Mouse (Mus musculus): ENCODE results near the gene Zfp365. TPM values are rescaled to one million over a fixed set of nuclear protein-coding genes. Genes with fewer than 3 reads are reported as not detected.

The Zfp365 gene
- polyA plus RNA-seq, 1 experiment from 2014 or later = 4.0 TPM

- Histone ChIP-seq H3K36me3 (0 out of 2 replicates have a peak, but pooled peaks cover 3% of the 10 kb centered on the region), H3K9me3 (replicated peaks) (no peaks in the 10 kb centered on the region), H3K27ac (replicated peaks) (no peak overlapping the region), H3K27me3 (replicated peaks) (no peaks in the 10 kb centered on the region), H3K4me1 (no peaks in the 10 kb centered on the region), H3K9ac (replicated peaks) (no peak overlapping the region), H3K4me3 (replicated peaks) (no peak overlapping the region), H3K4me2 (no peak overlapping the region)
- no peak for ATAC-seq (ENCODE audit: low FRiP score)
- WGBS = 61% methylated on average over 5 of the region's 5 CpGs
Observed at GRCm38 (mm10) chr10:67901179-67901578, 11.3 kb downstream of the Zfp365 start.

DNA sequence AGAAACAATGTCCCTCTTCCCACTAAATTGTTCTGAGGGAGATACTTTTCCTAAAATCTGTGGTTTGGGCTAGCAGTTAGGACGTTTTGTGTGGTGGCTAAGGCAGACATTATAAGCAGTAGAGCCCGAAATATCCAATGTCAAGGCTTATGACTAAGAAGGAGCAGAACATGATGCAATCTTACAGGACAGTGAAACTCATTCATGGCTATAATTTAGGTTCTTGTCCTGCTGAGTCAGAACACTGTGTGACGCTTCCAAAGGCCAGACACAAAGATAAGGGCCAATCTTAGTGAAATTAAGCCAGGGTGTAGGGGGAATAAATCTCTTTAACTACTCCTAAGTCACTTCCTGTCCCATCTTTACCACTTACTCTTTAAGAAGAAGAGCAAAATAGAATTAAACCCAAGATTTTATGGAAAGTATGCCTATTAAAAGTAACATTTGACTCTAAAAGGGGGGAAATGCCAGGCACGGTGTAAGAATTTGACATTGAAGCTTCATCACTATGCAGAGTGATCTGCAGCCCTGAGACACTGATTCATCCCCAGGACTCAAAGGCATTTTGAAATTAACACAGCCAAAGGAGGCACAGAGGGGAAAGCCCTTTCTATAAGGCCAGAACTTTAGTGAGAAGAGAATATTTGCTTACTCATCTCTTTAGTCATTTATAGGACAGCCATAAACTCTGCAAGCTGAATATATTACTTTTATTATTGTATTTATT is 13.3 kb downstream of the Zfp365 start:
- H3K27ac ChIP-seq (replicated peaks) = no peak overlapping the region

GRCm38 (mm10) chr10:67898355-67898935 is 14.0 kb downstream of the Zfp365 start:
- ATAC-seq (ENCODE audit: low FRiP score) = no peak
- no peak overlapping the region for H3K9ac ChIP-seq (replicated peaks)
- 0 out of 2 replicates have a peak, but pooled peaks cover 3% of the 10 kb centered on the region for H3K4me1 ChIP-seq
- no peak overlapping the region for H3K4me3 ChIP-seq (replicated peaks)
- H3K36me3 ChIP-seq = 0 out of 2 replicates have a peak, but pooled peaks cover 3% of the 10 kb centered on the region
- no peak overlapping the region for H3K4me2 ChIP-seq
- no peaks in the 10 kb centered on the region for H3K9me3 ChIP-seq (replicated peaks)
- H3K27me3 ChIP-seq (replicated peaks) = no peaks in the 10 kb centered on the region
- WGBS = 87% methylated on average over 9 of the region's 9 CpGs
- H3K27ac ChIP-seq (replicated peaks) = no peak overlapping the region

More for the DNA sequence above, 13.3 kb downstream of the Zfp365 start:
- Histone ChIP-seq H3K4me3 (replicated peaks) (no peak overlapping the region), H3K4me1 (no peaks in the 10 kb centered on the region), H3K36me3 (0 out of 2 replicates have a peak, but pooled peaks cover 3% of the 10 kb centered on the region), H3K27me3 (replicated peaks) (no peaks in the 10 kb centered on the region), H3K9ac (replicated peaks) (no peak overlapping the region), H3K9me3 (replicated peaks) (no peaks in the 10 kb centered on the region), H3K4me2 (no peak overlapping the region)
- ATAC-seq (ENCODE audit: low FRiP score) = no peak
- WGBS = 74% methylated on average over 4 of the region's 4 CpGs

DNA sequence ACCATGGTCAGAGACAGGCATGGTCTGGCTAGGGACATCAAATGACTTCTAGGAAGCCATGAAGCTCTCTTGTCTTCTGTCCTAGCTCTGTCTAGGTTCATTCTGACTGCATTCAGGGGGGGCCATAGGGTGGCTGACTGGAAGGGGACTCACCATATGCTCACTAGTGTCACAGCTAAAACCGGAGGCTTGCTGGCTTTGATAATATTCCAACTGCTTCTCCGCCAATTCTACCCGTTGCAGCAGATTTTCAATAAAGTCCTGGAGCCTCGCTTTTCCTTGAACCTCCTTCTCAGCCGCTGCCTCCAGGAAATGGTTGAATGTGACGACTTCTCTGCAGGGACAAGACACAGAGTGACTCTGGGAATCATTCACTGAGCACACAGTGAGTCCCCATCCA is 15.2 kb downstream of the Zfp365 start:
- Histone ChIP-seq H3K36me3 (0 out of 2 replicates have a peak, but pooled peaks cover 3% of the 10 kb centered on the region), H3K27ac (replicated peaks) (no peak overlapping the region), H3K4me2 (no peak overlapping the region), H3K9ac (replicated peaks) (no peak overlapping the region), H3K4me1 (0 out of 2 replicates have a peak, but pooled peaks cover 3% of the 10 kb centered on the region), H3K27me3 (replicated peaks) (no peaks in the 10 kb centered on the region), H3K4me3 (replicated peaks) (no peak overlapping the region), H3K9me3 (replicated peaks) (no peaks in the 10 kb centered on the region)
- ATAC-seq (ENCODE audit: low FRiP score) = no peak
- WGBS = 90% methylated on average over 6 of the region's 6 CpGs

DNA sequence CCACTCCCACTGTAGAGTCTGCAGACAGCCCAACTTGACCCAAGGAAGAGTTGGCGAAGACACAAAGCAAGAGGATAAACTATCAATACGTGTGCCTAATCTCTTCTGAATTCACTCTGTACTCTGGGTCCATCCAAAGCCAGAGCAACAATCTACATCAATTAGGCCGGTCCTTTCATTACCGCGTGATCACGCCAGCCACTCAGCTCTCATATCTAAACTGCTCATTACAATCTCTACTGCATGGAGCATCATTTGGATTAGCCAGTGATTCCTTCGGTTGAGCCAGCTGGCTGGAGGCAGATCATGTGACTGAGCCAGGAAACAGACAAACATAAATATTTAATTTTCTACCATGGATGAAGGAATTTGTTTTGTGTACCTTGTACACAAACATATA is 17.8 kb downstream of the Zfp365 start:
- Histone ChIP-seq H3K4me2 (no peak overlapping the region), H3K9me3 (replicated peaks) (no peaks in the 10 kb centered on the region), H3K4me1 (0 out of 2 replicates have a peak, but pooled peaks cover 3% of the 10 kb centered on the region), H3K27me3 (replicated peaks) (no peaks in the 10 kb centered on the region), H3K36me3 (0 out of 2 replicates have a peak, but pooled peaks cover 3% of the 10 kb centered on the region), H3K4me3 (replicated peaks) (no peak overlapping the region), H3K9ac (replicated peaks) (no peak overlapping the region), H3K27ac (replicated peaks) (no peak overlapping the region)
- ATAC-seq (ENCODE audit: low FRiP score) = peak; percentile 11; the same call in 1 of the 2 replicates
- 90% methylated on average over 7 of the region's 7 CpGs for WGBS

- no peaks in the 10 kb centered on the region for H3K9me3 ChIP-seq (replicated peaks)
- no peak overlapping the region for H3K9ac ChIP-seq (replicated peaks)
- no peaks in the 10 kb centered on the region for H3K27me3 ChIP-seq (replicated peaks)
- H3K4me3 ChIP-seq (replicated peaks) = no peak overlapping the region
- ATAC-seq (ENCODE audit: low FRiP score) = no peak
- 0 out of 2 replicates have a peak, but pooled peaks cover 3% of the 10 kb centered on the region for H3K4me1 ChIP-seq
- H3K27ac ChIP-seq (replicated peaks) = no peak overlapping the region
- no peak overlapping the region for H3K4me2 ChIP-seq
- H3K36me3 ChIP-seq = 0 out of 2 replicates have a peak, but pooled peaks cover 3% of the 10 kb centered on the region
- 65% methylated on average over 8 of the region's 8 CpGs for WGBS
Observed at GRCm38 (mm10) chr10:67894059-67894458, 18.4 kb downstream of the Zfp365 start.

DNA sequence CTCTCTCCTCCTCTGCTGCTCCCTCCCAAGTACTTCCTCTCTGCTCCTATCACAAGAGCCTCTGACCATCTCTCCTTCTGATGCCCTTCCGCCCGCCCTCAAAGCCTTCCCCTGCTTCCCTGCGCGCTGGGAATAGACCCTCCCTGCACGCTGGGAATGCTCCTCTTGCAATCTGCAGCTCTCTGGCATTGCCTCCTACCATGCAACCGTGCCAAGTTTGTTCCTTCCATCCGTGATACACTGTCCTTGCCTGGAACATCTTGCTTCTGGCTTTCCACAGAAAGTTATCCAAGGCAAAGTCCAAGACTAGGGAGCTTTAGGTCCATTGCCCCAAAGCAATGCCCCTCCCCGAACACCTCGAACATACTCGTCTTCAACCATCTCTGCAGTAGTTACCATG is 19.2 kb downstream of the Zfp365 start:
- Histone ChIP-seq H3K27ac (replicated peaks) (no peak overlapping the region), H3K27me3 (replicated peaks) (no peaks in the 10 kb centered on the region), H3K9me3 (replicated peaks) (no peaks in the 10 kb centered on the region), H3K4me1 (0 out of 2 replicates have a peak, but pooled peaks cover 3% of the 10 kb centered on the region), H3K4me3 (replicated peaks) (no peak overlapping the region), H3K9ac (replicated peaks) (no peak overlapping the region), H3K36me3 (0 out of 2 replicates have a peak, but pooled peaks cover 3% of the 10 kb centered on the region), H3K4me2 (no peak overlapping the region)
- 88% methylated on average over 10 of the region's 10 CpGs for whole genome bisulfite sequencing
- ATAC-seq (ENCODE audit: low FRiP score) = no peak

GRCm38 (mm10) chr10:67891126-67891525 is 21.3 kb downstream of the Zfp365 start:
- ATAC-seq (ENCODE audit: low FRiP score) = no peak
- Histone ChIP-seq H3K4me2 (no peak overlapping the region), H3K27ac (replicated peaks) (no peak overlapping the region), H3K4me1 (0 out of 2 replicates have a peak, but pooled peaks cover 3% of the 10 kb centered on the region), H3K9ac (replicated peaks) (no peak overlapping the region), H3K9me3 (replicated peaks) (no peaks in the 10 kb centered on the region), H3K4me3 (replicated peaks) (no peak overlapping the region), H3K27me3 (replicated peaks) (no peaks in the 10 kb centered on the region), H3K36me3 (no peaks in the 10 kb centered on the region)
- WGBS = 87% methylated on average over 6 of the region's 6 CpGs

DNA sequence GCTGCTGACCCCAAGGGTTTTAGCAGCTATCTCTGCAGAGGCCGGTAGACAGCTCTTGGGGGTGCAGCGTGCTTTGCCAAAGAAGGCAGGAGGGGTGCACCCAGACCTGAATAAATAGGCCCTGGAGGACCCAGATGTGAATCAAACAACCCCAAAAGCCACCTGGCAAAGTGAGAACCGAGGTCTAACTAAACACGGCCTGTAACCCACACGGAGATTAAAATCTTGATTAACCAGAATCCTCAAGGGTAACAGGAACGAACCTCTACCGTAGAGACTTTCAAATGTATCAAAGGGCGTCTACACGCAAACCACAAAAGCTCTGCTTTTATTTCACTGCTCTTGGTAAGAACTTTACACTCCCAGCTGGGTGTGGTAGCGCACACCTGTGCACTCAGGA is 24.5 kb downstream of the Zfp365 start:
- H3K36me3 ChIP-seq = no peaks in the 10 kb centered on the region
- no peaks in the 10 kb centered on the region for H3K9me3 ChIP-seq (replicated peaks)
- WGBS = 94% methylated on average over 10 of the region's 10 CpGs
- H3K4me3 ChIP-seq (replicated peaks) = no peak overlapping the region
- H3K4me1 ChIP-seq = no peaks in the 10 kb centered on the region
- ATAC-seq (ENCODE audit: low FRiP score) = no peak
- H3K4me2 ChIP-seq = no peak overlapping the region
- no peak overlapping the region for H3K9ac ChIP-seq (replicated peaks)
- H3K27ac ChIP-seq (replicated peaks) = no peak overlapping the region
- H3K27me3 ChIP-seq (replicated peaks) = no peaks in the 10 kb centered on the region

- ATAC-seq (ENCODE audit: low FRiP score) = no peak
- H3K4me3 ChIP-seq (replicated peaks) = no peak overlapping the region
- no peaks in the 10 kb centered on the region for H3K27me3 ChIP-seq (replicated peaks)
- H3K36me3 ChIP-seq = no peaks in the 10 kb centered on the region
- H3K9me3 ChIP-seq (replicated peaks) = no peaks in the 10 kb centered on the region
- no peak overlapping the region for H3K4me2 ChIP-seq
- WGBS = 78% methylated on average over 4 of the region's 4 CpGs
- no peak overlapping the region for H3K9ac ChIP-seq (replicated peaks)
- no peaks in the 10 kb centered on the region for H3K4me1 ChIP-seq
- no peak overlapping the region for H3K27ac ChIP-seq (replicated peaks)
Observed at GRCm38 (mm10) chr10:67880692-67881091, 31.8 kb downstream of the Zfp365 start.

DNA sequence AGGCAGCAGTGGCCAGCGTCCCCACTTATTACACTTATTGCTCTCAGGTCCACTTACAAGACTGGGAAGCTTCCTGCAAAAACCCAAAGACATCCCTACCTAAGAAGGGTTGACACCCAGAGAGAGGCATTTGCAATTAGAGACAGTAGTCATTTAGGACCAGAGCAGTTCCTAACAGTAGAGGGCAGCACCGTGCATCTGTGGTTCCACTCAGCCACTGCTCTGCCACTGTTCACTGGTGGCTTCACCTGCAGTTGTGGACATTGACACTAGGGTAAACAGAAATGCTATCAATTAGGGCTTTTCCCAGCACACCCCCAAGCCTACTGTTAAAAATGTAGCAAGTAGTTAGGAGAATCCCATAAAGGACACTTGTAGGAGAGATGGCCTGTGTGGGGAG is 40.7 kb downstream of the Zfp365 start:
- WGBS = 17% methylated on average over 2 of the region's 2 CpGs
- Histone ChIP-seq H3K4me2 (no peak overlapping the region), H3K4me3 (replicated peaks) (no peak overlapping the region), H3K27me3 (replicated peaks) (no peaks in the 10 kb centered on the region), H3K4me1 (no peaks in the 10 kb centered on the region), H3K9ac (replicated peaks) (no peak overlapping the region), H3K9me3 (replicated peaks) (no peaks in the 10 kb centered on the region), H3K27ac (replicated peaks) (no peak overlapping the region), H3K36me3 (no peaks in the 10 kb centered on the region)
- no peak for ATAC-seq (ENCODE audit: low FRiP score)

DNA sequence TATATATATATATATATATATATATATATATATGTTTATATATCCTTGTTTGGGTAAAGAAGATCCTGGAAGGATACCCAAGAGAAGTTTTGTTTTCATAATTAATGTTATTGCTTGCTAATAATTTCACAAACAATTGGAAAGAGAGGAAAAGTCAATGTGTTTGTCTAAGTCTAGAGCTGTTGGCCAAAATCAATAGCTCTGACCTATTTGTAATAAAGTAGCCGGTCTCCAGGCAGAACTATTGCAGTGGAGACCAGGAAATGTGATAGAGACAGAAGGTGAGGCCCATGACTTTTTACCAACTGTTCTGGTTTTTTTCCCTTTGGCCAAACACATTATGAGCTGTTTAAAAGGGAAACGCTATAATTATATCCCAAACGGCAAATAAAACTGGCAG is 44.2 kb downstream of the Zfp365 start:
- H3K36me3 ChIP-seq = no peaks in the 10 kb centered on the region
- no peak overlapping the region for H3K27ac ChIP-seq (replicated peaks)
- H3K4me2 ChIP-seq = no peak overlapping the region
- WGBS = 80% methylated on average over 3 of the region's 3 CpGs
- no peak for ATAC-seq (ENCODE audit: low FRiP score)
- H3K9me3 ChIP-seq (replicated peaks) = no peaks in the 10 kb centered on the region
- no peaks in the 10 kb centered on the region for H3K27me3 ChIP-seq (replicated peaks)
- H3K9ac ChIP-seq (replicated peaks) = no peak overlapping the region
- H3K4me3 ChIP-seq (replicated peaks) = no peak overlapping the region
- no peaks in the 10 kb centered on the region for H3K4me1 ChIP-seq
